Mouse (Mus musculus) adrenal gland, postnatal 0 days (tissue): Measurements from ENCODE around the gene Atp6v0a4. TPM values are rescaled to one million over a fixed set of nuclear protein-coding genes. Genes with fewer than 3 reads are reported as not detected.

Experiments
- polyA plus RNA-seq: library from polyadenylated mRNA; unstranded; fragments of >200 nt; fragmentation: Nextera tagmentation; extraction: Ambion mirVana; gene quantifications from 2 replicates; pipeline ENCODE4 v1.2.1, GENCODE M21; 2015

The Atp6v0a4 gene
- 0.59 and 2.0 TPM in 2 replicates for polyA plus RNA-seq

DNA sequence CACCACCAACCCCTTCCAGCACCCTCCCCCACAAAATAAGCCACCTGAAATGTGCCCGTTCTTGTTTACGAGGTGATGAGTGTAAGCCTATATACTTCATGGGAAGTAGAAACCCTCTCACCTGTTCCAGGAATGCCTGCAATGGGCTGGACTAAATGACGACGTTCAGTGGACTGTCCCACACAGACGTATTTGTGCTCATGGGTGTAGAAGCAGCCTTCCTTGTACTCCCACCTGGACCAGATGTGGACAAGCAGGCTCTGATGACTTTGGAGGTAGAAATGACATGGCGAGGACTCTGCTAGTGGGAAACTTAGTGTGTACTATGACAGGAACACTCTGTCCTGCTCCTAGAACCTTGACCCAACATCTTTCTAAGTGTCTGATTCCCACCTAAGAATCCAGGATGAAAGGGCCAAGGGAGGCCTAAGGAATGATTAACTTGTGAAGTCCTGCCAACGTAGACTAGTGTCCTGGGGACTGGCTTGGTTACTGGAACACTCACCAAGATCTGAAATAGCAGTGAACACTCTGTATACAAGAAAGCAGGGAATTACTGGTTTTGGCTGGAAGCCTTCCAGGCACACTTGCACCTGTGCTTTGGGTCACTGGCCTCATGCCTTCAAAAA is at the start of gene Atp6v0a4:
TSS of gene Atp6v0a4 (minus strand) at position 380 of the 629 bp plus-strand sequence.

DNA sequence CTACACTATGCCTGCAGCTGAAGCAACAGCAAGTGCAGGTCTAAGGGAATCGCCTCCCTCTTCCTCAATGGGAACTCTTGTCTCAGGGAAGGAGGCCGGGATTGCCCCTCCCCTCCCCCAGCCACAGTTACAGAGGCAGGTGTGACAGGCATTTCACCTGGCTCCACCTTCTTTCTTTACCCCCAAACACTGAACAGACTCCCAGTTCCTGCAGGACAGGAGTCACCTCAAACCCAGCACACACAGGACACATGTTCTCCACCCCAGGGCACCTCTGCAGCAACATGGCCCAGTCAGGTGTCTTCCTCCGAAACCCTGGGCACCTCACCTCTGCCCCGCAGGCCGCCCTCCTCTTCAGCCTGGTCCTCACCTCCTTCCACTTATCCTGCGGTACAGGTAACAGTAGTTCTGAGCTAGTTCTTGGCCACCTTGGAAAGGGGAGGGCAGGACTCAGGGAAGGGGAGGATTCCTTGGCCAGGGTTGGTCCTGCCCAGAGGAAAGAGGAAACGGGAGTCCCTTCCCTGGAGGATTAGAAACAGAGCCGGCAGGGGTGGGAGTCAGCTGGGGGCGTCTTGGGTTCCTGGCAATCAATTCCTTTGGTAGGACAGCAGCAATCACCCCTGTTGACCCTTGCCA is 15.1 kb downstream of the Atp6v0a4 start, which contains the start of gene Tmem213:
TSS of gene Tmem213 (plus strand) at position 96 of the 636 bp plus-strand sequence.

DNA sequence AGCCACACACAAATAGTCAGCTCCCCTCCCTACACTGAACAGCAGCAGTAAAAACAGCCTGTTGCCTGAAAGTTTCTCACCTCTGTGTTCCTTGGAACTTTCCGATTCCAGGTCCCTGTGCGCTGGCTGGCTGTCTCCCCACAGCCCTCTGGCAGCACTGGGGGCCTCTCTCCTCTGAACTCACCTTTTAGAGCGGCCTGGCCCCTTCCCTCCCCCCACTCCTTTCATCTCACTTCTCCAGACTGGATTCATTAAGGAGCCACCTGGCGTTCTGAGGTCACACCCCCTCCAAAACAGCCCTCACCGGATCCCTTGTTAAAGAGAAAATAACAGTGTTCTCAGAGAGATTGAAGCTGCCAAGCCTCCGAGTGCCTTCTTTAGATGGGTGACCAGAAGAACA is 77.5 kb downstream of the Atp6v0a4 start, which contains the start of gene Svopl:
TSS of gene Svopl (minus strand) at position 159 of the 400 bp plus-strand sequence.

Other genes starting within 250 kb of the Atp6v0a4 start
- 3.5 and 3.8 TPM in 2 replicates for gene Svopl, start 77.6 kb downstream of the Atp6v0a4 start, polyA plus RNA-seq
- gene Tmem213, start 15.3 kb downstream of the Atp6v0a4 start, polyA plus RNA-seq, result 0.68 and 0.91 TPM in 2 replicates
- 2.5 and 3.1 TPM in 2 replicates for gene D630045J12Rik, start 129.4 kb upstream of the Atp6v0a4 start, polyA plus RNA-seq
- 3.1 and 3.5 TPM in 2 replicates for gene Zc3hav1l, start 174.7 kb upstream of the Atp6v0a4 start, polyA plus RNA-seq
- gene Zc3hav1, start 230.0 kb upstream of the Atp6v0a4 start, polyA plus RNA-seq, result 13.2 and 26.2 TPM in 2 replicates